Mouse (Mus musculus): ENCODE measurements around the gene Ccdc136. TPM values are rescaled to one million over a fixed set of nuclear protein-coding genes. Genes with fewer than 3 reads are reported as not detected.
"Not testable (repeated sequence)": the region's sequence is repeated elsewhere in the genome, so short reads cannot be mapped to it uniquely, and the experiment has no call there.

Ccdc136 gene
- polyA plus RNA-seq, 1 experiment from 2014 or later = 27.6 TPM

GRCm38 (mm10) chr6:29363129-29363515 lies 33.0 kb upstream of the Ccdc136 start:
- no peak for ATAC-seq (ENCODE audit: extremely low read depth, insufficient number of reproducible peaks, low FRiP score, low TSS enrichment)
- no peak overlapping the region for H3K9ac ChIP-seq
- no peaks in the 10 kb centered on the region for H3K9me3 ChIP-seq
- no peaks in the 10 kb centered on the region for H3K27me3 ChIP-seq (replicated peaks)
- peaks cover 81% of the 10 kb centered on the region for H3K36me3 ChIP-seq
- no peak overlapping the region for H3K4me3 ChIP-seq
- 81% methylated on average over 3 of the region's 3 CpGs for WGBS
- no peak overlapping the region for H3K4me2 ChIP-seq
- H3K4me1 ChIP-seq = peaks cover 25% of the 10 kb centered on the region
- H3K27ac ChIP-seq (replicated peaks) = 0 out of 2 replicates have a peak overlapping the region, but pooled peaks have one; percentile 21

- peaks cover 9% of the 10 kb centered on the region; the same call in 1 of the 2 replicates for H3K4me1 ChIP-seq
- no peaks in the 10 kb centered on the region for H3K9me3 ChIP-seq
- no peak overlapping the region for H3K4me2 ChIP-seq
- H3K27me3 ChIP-seq (replicated peaks) = no peaks in the 10 kb centered on the region
- no peak overlapping the region for H3K9ac ChIP-seq
- H3K4me3 ChIP-seq = no peak overlapping the region
- WGBS = 92% methylated on average over 1 of the region's 1 CpGs
- no peak for ATAC-seq (ENCODE audit: extremely low read depth, insufficient number of reproducible peaks, low FRiP score, low TSS enrichment)
- H3K27ac ChIP-seq (replicated peaks) = no peak overlapping the region
- H3K36me3 ChIP-seq = peaks cover 86% of the 10 kb centered on the region
Measured at GRCm38 (mm10) chr6:29365277-29365676, 30.8 kb upstream of the Ccdc136 start.

- ATAC-seq (ENCODE audit: extremely low read depth, insufficient number of reproducible peaks, low FRiP score, low TSS enrichment) = no peak
- Histone ChIP-seq H3K9ac (no peak overlapping the region), H3K4me1 (no peaks in the 10 kb centered on the region), H3K4me2 (no peak overlapping the region), H3K27me3 (replicated peaks) (no peaks in the 10 kb centered on the region), H3K4me3 (no peak overlapping the region), H3K9me3 (no peaks in the 10 kb centered on the region), H3K27ac (replicated peaks) (no peak overlapping the region), H3K36me3 (peaks cover 72% of the 10 kb centered on the region)
- 82% methylated on average over 4 of the region's 4 CpGs for WGBS
Measured at GRCm38 (mm10) chr6:29377386-29377785, 18.7 kb upstream of the Ccdc136 start.

- WGBS = 86% methylated on average over 10 of the region's 10 CpGs
- no peak for ATAC-seq (ENCODE audit: extremely low read depth, insufficient number of reproducible peaks, low FRiP score, low TSS enrichment)
- Histone ChIP-seq H3K4me1 (peaks cover 4% of the 10 kb centered on the region; the same call in 1 of the 2 replicates), H3K4me2 (no peak overlapping the region), H3K27me3 (replicated peaks) (no peaks in the 10 kb centered on the region), H3K4me3 (no peak overlapping the region), H3K9me3 (no peaks in the 10 kb centered on the region), H3K9ac (no peak overlapping the region), H3K27ac (replicated peaks) (no peak overlapping the region), H3K36me3 (peaks cover 59% of the 10 kb centered on the region)
Measured at GRCm38 (mm10) chr6:29378678-29379077, 17.4 kb upstream of the Ccdc136 start.

GRCm38 (mm10) chr6:29379954-29380353 lies 16.2 kb upstream of the Ccdc136 start:
- Histone ChIP-seq H3K27me3 (replicated peaks) (no peaks in the 10 kb centered on the region), H3K27ac (replicated peaks) (no peak overlapping the region), H3K4me2 (no peak overlapping the region), H3K9ac (no peak overlapping the region), H3K9me3 (no peaks in the 10 kb centered on the region), H3K4me3 (no peak overlapping the region), H3K4me1 (peaks cover 16% of the 10 kb centered on the region), H3K36me3 (peaks cover 46% of the 10 kb centered on the region)
- 88% methylated on average over 6 of the region's 6 CpGs for WGBS
- ATAC-seq (ENCODE audit: extremely low read depth, insufficient number of reproducible peaks, low FRiP score, low TSS enrichment) = no peak

- Histone ChIP-seq H3K36me3 (peaks cover 21% of the 10 kb centered on the region), H3K4me2 (no peak overlapping the region), H3K27ac (replicated peaks) (no peak overlapping the region), H3K4me1 (peaks cover 30% of the 10 kb centered on the region), H3K9me3 (no peaks in the 10 kb centered on the region), H3K4me3 (no peak overlapping the region), H3K9ac (no peak overlapping the region), H3K27me3 (replicated peaks) (0 out of 2 replicates have a peak, but pooled peaks cover 6% of the 10 kb centered on the region)
- ATAC-seq (ENCODE audit: extremely low read depth, insufficient number of reproducible peaks, low FRiP score, low TSS enrichment) = no peak
- 58% methylated on average over 2 of the region's 2 CpGs for WGBS
Measured at GRCm38 (mm10) chr6:29382442-29382841, 13.7 kb upstream of the Ccdc136 start.

- Histone ChIP-seq H3K4me2 (peak within 1 kb of the TSS; percentile 70), H3K4me1 (peaks cover 47% of the 10 kb centered on the region), H3K9ac (peak within 1 kb of the TSS; percentile 67), H3K36me3 (no peaks in the 10 kb centered on the region), H3K9me3 (no peaks in the 10 kb centered on the region), H3K27ac (replicated peaks) (peak within 1 kb of the TSS; percentile 51), H3K4me3 (peak within 1 kb of the TSS; percentile 56), H3K27me3 (replicated peaks) (0 out of 2 replicates have a peak, but pooled peaks cover 9% of the 10 kb centered on the region)
- ATAC-seq (ENCODE audit: extremely low read depth, insufficient number of reproducible peaks, low FRiP score, low TSS enrichment) = 0 out of 2 replicates have a peak, but pooled peaks have one; percentile 38
- 5% methylated on average over 12 of the region's 12 CpGs for WGBS
Measured at GRCm38 (mm10) chr6:29388052-29388518, 8.0 kb upstream of the Ccdc136 start, which contains the start of gene Opn1sw. Opn1sw (minus strand) TSS chr6:29388468.

- peak; percentile 70 for ATAC-seq (ENCODE audit: extremely low read depth, insufficient number of reproducible peaks, low FRiP score, low TSS enrichment)
- H3K9me3 ChIP-seq = no peaks in the 10 kb centered on the region
- peak overlapping the region; percentile 56 for H3K4me3 ChIP-seq
- H3K4me1 ChIP-seq = peaks cover 44% of the 10 kb centered on the region
- H3K27ac ChIP-seq (replicated peaks) = peak overlapping the region; percentile 51
- H3K4me2 ChIP-seq = peak overlapping the region; percentile 70
- WGBS = 6% methylated on average over 11 of the region's 11 CpGs
- H3K27me3 ChIP-seq (replicated peaks) = 0 out of 2 replicates have a peak, but pooled peaks cover 14% of the 10 kb centered on the region
- peak overlapping the region; percentile 67; the same call in 1 of the 2 replicates for H3K9ac ChIP-seq
- no peaks in the 10 kb centered on the region for H3K36me3 ChIP-seq
Measured at GRCm38 (mm10) chr6:29388606-29389080, 7.5 kb upstream of the Ccdc136 start.

GRCm38 (mm10) chr6:29389425-29389824 lies 6.7 kb upstream of the Ccdc136 start:
- no peak for ATAC-seq (ENCODE audit: extremely low read depth, insufficient number of reproducible peaks, low FRiP score, low TSS enrichment)
- Histone ChIP-seq H3K4me2 (peak overlapping the region; percentile 70), H3K9me3 (no peaks in the 10 kb centered on the region), H3K9ac (no peak overlapping the region), H3K27me3 (replicated peaks) (peaks cover 20% of the 10 kb centered on the region), H3K27ac (replicated peaks) (no peak overlapping the region), H3K4me3 (no peak overlapping the region), H3K4me1 (peaks cover 36% of the 10 kb centered on the region), H3K36me3 (no peaks in the 10 kb centered on the region)
- 48% methylated on average over 9 of the region's 9 CpGs for WGBS

GRCm38 (mm10) chr6:29390500-29390899 lies 5.6 kb upstream of the Ccdc136 start:
- WGBS = 73% methylated on average over 1 of the region's 1 CpGs
- H3K4me2 ChIP-seq; H3K4me3 ChIP-seq; H3K36me3 ChIP-seq; H3K27ac ChIP-seq (replicated peaks); ATAC-seq (ENCODE audit: extremely low read depth, insufficient number of reproducible peaks, low FRiP score, low TSS enrichment); H3K9me3 ChIP-seq; H3K9ac ChIP-seq: not testable (repeated sequence)
- Histone ChIP-seq H3K27me3 (replicated peaks) (peaks cover 31% of the 10 kb centered on the region), H3K4me1 (peaks cover 41% of the 10 kb centered on the region)

- not testable (repeated sequence) for H3K4me2 ChIP-seq; H3K9me3 ChIP-seq; H3K9ac ChIP-seq; H3K4me3 ChIP-seq; ATAC-seq (ENCODE audit: extremely low read depth, insufficient number of reproducible peaks, low FRiP score, low TSS enrichment); H3K27ac ChIP-seq (replicated peaks); H3K36me3 ChIP-seq
- peaks cover 46% of the 10 kb centered on the region for H3K4me1 ChIP-seq
- H3K27me3 ChIP-seq (replicated peaks) = peaks cover 37% of the 10 kb centered on the region
- WGBS = 67% methylated on average over 8 of the region's 8 CpGs
Measured at GRCm38 (mm10) chr6:29391241-29391640, 4.9 kb upstream of the Ccdc136 start.

- H3K4me1 ChIP-seq = peaks cover 42% of the 10 kb centered on the region
- H3K27ac ChIP-seq (replicated peaks) = no peak overlapping the region
- H3K9me3 ChIP-seq = no peaks in the 10 kb centered on the region
- H3K4me2 ChIP-seq = no peak overlapping the region
- peaks cover 35% of the 10 kb centered on the region for H3K27me3 ChIP-seq (replicated peaks)
- no peak overlapping the region for H3K4me3 ChIP-seq
- H3K9ac ChIP-seq = no peak overlapping the region
- no peaks in the 10 kb centered on the region for H3K36me3 ChIP-seq
- 59% methylated on average over 4 of the region's 4 CpGs for WGBS
- ATAC-seq (ENCODE audit: extremely low read depth, insufficient number of reproducible peaks, low FRiP score, low TSS enrichment) = no peak
Measured at GRCm38 (mm10) chr6:29391802-29392201, 4.3 kb upstream of the Ccdc136 start.
